Mouse (Mus musculus) lung, postnatal 10 days (tissue): ENCODE measurements around the gene Dab1.

Experiments
- DNase-seq: peaks from one replicate; pipeline ENCODE4 v3.0.0; 2021

The Dab1 gene

DNA sequence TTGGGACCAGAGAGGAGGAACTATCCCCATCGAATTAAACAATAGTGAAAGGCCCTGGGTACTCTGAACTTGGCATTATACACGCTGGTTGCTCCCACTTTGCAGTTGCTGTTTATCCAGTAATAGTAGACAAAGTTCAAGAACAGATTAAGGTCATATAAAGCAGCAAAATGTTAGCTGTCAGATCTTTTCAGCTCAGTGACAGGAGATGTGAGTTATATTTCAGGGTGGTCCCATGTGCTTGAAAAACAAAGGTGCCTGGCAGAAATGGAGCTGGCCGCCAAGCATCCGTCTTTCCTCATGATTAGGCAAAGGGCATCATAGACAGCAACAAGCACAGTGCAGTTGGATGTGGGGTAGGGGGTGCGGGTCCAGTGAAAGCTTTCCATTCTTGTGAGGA lies 927.9 kb downstream of the Dab1 start:
- no peak for DNase-seq

DNA sequence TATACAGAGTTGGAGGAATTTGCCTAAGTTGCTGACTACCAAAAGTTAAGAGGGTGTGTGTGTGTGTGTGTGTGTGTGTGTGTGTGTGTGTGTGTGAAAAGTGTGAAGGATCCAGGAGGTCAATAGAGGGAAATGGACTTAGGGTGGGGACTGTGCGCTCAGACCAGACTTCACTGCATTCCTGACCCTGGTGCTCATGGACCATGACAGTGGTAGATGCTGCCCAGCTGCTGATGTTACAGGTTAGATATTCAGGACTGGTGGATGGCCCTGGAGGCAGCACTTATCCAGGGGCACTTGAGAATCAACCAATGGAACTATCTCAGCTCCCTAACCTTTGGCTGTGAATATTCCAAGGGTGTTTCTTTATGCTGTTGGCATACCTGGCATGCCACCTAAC lies 929.1 kb downstream of the Dab1 start:
- no peak for DNase-seq

DNA sequence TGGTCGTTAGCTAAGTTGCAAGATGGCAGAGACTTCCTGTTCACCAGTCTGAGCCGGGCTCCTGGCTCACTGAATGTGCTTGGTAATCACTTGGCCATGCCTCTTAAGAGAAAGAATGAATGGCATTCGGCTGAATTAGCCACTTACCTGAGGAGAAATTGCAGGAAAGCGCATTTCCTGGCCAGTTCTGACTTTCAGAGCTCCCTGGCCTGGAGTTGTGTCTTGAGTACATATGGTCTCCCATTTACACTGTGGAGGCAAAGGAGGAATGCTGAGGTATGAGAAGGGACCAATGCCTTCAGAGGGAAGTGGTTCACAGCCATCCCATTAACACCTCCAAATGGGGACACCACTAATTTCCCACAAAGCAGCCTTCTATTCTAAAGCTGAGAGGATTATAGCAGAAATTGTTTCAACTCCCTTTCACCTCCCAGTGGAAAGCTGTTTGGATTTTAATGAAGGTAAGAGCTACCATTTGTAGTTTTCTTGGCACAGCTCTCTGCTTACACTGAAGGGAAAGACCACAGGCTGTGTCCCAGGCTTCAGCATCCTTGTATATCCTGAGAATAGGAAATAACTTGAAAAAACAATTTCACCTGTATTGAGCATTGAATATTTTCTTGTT lies 931.5 kb downstream of the Dab1 start:
- peak; percentile 13 for DNase-seq

DNA sequence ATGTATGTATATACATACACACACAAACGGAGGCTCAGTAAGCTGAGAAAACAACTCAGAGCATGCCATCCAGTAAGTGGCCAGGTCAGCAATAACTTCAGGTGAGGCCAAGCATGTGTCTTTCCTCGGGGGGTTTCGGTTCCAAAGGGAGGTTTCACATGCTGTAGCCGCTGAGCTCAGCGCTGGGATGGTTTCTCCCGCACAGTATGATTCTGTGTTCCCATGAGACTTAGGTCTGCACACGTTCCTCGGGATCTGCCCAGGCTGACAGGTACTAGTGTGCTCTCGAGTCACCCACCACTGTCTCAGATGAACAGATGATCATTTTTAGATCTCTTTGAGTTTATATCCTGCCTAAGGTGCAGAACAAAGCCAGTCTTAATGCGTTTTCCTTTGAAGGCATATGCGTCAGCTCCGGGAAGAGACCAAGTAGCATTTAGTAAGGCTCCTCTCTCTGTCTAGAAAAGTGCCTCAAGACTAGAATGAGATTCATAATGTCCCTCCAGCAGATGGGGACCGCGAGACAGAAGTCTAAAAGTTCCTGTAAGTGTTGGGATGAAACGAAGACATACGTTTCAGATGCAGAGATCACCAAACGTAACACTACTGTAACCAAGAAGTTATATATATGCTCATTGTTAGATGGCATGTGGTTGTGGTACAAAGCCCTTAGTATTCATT lies 932.4 kb downstream of the Dab1 start:
- no peak for DNase-seq

DNA sequence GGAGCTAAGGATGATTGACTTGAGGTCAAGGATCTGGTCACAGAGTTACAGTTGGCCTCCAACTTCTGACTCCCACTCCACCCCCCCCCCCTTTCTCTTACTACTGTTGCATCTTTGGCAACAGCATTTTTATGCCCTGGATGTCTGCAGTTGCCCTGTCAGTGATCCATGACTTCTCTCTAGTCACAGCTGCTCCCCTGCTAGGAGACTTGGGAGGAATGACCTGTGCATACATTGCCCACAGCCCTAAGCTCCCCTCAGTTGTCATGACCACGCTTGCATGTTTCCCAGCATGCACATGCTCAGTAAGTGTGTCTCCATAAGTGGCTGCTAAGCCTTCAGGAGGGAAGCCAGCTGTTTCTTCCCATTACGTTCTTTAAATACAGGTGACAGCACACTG lies 936.2 kb downstream of the Dab1 start:
- no peak for DNase-seq

DNA sequence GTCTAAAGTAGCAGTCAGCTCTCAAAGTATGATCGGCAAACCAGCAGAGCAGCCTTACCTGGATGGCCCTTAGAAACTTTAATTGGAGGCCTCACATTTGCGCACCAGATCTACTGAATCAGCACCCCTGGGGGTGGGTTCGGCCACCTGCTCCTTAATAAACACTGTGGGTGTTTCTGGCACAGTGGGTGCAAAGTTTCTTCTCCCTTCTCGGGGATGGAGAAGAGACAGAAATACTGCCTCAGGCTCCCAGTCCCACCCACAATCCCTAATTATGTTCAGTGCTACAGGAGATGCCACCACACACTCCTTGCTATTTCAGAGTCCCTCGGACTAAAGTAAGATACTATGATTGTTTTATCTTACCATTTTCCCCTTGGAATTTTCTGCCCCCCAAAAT lies 944.4 kb downstream of the Dab1 start:
- no peak for DNase-seq

DNA sequence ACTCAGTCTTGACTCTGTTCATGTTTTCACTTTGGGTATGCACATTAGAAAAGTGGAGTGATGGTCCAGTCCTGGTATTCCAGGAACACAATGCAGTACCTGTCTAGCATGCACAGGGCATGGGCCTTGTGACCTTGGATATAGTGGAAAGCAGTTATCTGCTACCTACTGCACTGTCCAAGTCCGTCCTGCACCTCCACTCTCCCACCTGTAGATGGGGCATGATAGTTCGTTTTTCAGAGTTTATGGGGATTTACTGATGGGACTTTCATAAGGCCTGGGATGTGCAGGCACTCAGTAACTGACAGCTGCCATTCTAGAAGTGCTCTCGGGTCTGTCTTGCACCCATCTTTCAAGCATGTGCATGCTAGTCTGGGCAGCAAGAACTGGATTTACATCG lies 951.4 kb downstream of the Dab1 start:
- DNase-seq: no peak

DNA sequence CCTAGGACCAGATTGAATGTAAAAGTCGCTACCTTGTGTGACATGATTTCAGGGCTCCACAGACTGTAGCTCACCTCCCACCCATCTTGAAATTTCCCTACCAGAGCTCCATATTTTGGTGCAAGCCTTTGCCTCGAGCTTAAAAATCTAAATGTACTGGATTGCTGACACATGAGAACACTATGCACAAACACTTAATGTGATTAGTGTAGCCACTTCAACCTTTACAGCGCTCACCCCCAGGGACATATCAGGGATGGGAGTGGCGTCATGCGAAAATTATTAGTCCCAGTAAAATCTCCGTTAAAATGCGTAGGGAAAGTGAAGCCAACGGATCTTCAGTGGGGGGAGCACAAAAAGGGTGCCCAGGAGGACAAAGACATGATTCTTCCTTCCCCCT lies 953.3 kb downstream of the Dab1 start:
- no peak for DNase-seq

DNA sequence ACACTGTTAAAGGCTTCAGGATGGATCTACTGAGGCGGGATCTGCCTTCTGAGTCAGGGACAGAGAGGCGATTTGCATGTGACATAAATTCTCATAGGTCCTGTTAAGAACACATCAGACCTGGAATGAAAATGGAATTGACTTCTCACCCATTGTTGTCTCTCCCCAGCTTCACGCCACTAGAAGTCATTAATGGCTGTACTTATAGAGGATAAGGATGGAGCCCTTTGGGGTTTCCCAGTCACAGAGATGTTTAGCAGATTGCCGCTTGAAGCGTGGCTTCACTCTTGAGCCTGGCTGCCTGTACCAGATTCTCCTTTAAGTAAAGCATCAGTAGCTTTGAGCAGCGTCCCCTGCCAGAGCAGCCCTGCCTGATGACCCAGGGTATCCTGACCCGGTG lies 954.3 kb downstream of the Dab1 start:
- no peak for DNase-seq

DNA sequence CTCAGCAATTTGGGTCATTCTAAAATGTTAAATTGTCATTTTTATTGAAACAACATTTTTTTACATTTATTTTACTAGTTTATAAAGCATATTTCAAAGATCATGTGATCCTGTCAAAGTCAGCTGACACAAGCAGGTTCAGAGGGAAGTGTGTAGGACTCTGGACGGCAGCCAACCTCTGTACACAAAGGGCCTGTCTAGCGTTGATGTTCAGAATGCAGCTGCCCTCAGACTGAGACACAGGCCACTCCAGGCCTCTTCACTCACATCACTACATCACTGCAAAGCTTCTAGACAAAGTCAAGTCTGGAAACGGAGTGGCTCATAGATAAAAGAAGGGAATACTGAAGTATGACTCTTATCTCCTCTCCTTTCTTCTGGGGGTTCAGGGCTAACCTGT lies 959.2 kb downstream of the Dab1 start:
- peak; percentile 29 for DNase-seq

DNA sequence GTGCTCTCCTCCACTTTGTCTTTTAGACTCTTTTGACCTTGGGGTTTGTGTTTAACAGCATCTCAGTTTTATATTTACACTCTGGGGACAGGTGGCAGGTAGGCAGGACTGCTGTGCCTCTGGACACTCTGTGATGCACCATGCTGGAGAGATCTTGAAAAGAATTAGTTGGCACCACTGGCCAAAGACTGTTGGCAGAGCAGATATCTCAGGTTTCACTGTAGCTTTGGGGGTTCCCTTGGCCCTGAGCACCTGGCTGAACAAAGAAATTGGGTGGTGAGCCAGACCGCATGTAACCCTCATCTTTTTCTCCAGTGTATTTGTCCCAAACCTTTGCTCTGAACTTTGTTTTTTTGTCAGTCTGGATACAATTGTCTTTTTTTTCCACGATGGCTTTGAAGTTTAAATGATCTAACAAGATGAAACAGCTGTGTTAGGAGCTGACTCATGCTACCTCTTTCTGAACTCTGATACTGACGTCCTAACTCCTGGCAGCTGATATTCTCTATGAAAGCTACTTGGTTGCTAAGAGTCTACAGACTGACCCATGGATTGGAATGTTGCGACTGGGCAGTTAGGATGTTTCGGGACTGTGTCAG lies 960.9 kb downstream of the Dab1 start:
- DNase-seq: no peak

DNA sequence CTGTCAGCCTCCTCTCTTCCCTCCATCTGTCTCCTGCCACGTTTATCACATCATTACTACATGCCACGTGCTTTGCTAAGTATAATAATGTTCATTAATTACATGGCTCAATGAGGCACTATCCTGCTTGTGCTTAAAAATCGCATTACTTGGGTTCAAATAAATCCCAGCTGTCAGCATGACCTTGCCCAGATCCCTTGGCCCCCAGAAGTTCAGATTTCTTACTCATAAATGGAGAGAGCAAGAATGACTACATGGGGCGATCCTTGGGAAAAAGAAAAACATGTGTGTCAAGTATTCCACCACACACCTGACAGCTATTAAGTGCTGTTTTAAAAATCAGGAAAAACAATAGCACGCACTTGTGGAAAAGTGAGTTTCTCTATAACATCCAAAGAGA lies 963.6 kb downstream of the Dab1 start:
- no peak for DNase-seq

DNA sequence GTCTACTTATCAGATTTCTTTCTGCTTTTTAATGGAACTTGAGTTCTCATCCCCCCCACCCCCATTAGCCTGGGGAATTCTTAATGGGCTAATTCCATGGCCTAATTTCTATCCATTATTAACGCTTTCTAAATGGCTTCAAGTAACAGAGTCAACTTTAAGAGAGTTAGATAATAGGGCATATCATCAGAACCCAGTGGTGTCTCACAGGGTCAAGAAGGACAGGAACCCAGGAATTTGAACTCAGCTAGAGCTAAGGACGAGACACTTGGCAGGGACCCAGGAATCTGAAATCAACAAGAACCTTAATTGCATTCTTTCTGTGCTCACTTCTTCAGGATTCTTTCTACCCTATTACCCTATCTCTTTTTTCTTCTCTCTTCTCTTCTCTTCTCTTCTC lies 968.7 kb downstream of the Dab1 start:
- no peak for DNase-seq

DNA sequence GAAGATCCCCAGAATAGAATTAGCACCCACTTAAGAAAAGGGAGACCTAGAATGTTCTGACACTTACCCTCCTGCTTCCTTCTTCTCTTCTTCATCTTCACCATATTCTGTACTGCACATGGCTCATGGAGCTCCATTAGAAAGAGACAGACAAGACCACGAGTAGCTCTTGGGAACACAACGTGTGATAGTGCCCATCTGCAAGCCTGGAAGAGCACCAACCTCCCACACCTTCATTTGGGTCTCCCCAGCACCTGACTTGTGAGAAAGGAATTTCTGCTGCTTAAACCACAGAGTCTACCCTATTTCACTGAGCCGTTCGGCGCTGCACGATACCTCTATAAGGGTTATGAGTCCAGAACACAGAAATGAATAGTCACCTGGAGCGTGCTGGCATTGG lies 977.8 kb downstream of the Dab1 start:
- no peak for DNase-seq

DNA sequence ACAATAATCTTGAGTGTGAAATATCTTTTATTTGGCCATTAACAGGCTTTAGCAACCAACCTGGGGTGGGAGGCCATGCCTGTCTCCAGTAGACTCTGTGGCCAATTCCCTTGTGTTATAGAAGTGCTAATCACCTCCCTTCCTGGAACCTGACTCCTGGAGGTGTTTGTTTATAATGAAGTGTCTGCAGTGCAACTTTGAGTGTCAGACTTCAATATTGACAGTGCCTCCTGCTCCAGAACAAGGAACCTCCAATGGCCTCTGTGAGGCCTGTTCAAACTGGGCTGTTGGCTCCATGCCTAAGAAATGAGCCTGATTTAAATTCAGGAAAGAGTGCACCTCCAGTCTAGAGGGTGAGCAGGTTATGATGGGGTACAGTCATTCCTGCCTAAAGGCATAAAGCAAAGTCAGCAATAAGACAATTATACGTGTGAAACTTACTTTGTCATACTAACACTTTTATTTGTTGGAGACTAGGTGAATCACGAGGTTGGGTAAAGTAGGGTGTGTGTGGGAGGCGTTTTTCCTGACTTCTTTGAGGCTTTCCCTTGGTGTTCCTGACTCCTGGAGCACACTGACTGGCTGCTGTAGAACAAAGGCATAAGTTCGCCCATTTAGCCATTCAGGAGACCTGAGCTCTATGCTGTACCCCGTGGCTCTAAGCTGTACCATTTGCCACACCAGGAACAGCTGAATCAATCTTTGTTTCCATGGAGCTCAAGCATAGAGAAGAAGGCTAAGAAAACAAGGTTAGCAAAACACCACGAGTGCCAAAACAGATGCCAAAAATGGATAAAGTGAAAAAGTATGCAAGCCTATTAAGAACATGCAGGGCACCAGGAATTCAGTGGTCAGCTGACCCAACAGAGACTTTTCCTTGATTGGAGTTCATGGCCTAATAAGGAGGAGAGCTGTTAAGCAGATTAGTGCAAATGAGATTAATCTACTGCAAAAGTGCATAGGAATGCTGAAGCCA lies 978.6 kb downstream of the Dab1 start:
- peak; percentile 21 for DNase-seq

DNA sequence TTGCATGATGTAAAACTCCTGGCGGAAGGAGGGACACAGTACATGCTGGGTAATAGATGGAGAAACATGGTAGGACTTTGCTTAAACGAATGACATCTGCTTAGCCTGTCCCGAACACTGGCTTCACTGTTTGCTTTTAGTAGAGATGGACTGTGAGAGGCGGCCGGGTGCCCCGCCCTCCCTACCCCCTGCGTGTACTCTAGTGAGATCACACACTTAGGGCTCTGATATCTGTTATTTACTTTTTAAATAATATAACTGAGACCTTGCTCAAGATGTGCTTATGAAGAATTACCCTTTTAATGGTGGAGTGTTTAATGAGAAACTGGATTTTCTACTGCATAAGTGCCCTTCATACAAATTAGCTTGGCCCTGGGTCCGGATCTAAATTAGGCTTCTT lies 983.6 kb downstream of the Dab1 start:
- no peak for DNase-seq

DNA sequence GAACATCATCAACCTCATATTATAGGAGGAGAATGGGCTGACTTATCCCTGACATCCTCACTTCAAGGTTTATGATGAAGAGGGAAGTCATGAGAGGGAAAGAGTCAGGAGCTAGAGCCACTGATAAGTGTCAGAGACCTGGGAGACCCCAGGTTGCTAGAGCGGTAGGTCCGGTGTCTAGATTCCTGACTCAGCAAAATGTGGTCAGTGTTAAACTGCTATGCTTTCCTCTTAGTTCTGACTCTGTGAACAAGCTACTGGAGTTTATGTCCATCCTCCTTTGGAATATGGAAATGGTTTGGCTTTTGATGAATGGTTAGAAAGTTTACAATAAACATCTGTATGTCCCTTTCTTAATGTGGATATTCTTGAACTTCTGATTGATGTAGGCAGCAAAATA lies 985.1 kb downstream of the Dab1 start:
- DNase-seq: no peak

DNA sequence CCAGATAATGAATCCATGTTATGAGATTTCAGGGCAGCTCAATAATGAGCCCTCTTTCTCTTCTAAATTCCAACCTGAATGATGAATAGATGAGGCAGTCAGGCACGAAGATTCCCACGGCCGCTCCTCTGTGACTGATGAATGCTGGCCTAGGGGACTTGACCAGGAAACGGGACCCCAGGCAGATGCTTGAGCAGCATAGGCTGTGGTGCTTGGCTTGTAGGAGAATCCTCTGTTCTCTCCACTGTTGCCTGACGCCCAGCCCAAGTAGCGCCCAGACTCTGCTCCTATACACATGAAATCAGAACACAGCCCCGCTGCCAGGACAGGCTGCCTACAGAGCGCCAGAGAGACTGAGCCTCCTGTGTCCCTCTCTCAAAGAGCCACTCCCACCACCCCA lies 987.7 kb downstream of the Dab1 start:
- DNase-seq: no peak

DNA sequence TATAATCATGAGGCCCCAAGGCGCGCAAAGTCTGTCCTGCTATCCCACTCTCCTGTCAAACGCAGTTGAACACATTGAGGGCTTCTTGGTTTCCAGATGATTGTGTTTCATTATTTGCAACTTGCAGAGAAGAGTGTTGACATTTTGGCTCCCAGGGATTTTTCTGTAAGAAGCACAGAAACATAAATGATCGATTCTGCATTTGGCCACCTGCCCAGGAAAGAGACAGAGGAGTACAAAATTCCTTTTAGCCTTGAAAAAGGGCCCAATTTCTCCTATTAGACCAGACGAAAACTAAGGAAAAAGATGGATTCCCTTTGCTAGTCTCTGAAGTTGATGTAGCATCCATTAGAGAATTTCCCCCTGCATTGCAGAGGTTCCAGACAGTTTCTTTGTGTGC lies 988.5 kb downstream of the Dab1 start:
- DNase-seq: no peak

DNA sequence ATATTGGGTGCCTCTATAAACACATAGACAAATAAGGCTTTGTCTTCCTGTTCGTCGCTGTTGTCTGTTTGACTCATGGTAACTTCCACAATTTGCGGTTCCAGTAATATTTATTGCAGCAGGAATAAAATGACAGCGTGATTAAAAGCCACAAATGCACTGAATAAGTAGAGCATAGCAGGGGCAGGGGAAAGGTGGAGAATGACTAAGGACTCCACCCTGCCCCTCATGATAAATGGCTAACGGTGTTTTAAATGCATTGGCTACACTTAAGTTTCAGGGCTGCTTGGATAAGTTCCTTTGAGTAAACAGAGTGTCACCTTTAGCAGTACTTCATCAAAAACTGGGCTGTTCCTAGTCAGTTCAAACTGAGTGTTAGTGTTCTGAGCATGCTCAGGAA lies 1000.3 kb downstream of the Dab1 start:
- DNase-seq: no peak

DNA sequence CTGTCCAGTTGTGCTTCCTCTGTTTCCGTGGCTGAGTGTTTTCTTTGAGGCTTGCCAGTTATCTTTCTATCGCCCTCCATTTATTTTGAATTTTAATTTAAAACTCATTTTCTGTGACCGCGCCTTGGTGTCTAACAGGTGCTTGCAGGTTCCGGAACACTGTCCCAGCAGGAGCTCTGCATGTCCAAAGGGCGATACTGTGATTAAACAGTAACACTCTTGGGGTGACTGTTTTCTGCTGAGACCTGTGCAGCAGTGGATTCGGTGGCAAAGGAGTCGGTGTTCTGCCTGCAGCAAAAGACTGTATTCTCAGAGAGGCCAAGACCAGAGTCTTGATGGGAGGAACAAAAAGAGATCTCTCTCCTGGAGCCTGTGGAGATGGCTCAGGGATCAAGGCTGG lies 1006.2 kb downstream of the Dab1 start:
- no peak for DNase-seq

DNA sequence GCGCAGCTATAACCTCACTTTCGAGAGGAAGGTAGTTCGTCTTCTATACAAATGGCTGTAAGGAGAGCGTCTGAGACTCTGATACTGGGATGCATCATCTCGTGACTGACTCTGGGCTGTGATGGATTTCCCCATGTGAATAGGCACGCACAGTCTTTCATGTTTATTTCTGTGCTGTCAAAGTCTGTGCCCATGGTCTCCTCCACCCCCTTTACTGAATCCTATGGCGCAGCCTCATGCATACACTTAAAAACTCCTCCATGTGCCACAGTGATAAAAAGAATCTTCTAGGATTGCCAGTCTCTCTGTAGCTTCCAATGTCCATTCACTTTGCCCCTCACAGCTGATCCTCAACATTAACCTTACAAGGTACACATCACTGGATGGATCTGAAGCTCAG lies 1009.5 kb downstream of the Dab1 start:
- no peak for DNase-seq

DNA sequence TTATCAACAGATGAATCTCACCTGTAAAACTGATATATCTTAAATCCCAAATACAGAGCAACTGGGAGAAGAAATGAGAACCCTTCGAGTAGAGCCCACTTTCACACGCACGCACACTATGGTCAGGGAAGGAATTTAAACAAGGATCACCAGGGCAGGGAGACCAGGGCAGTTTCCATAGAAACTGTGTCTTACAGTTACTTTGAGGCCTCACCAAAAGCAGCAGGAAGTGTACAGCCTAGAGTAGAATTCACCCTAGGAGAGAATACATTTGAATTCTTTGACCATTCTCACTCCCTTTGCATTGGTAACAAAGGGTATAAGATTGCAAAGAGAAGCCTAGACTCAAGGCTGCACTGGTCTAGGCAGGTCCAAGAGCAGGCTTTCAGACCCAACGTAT lies 1017.9 kb downstream of the Dab1 start:
- DNase-seq: no peak

DNA sequence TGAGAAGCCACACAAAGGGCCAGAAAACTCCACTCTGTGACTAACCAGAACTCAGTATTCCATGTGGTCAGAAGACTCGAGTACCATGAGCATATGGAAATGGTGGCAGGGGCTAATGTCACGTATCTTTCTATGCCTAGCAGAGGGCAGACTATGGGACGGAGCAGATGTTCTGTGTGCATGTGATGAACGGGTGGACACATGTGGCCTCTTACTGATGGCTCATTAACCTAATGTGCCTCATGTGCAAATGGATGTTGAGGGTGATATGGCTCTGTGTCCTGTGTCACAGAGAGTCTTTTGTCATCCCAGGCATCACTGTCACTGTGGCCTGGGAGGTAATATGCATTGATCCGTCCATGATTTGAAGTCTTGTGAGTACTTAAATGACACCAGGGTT lies 1021.5 kb downstream of the Dab1 start:
- DNase-seq: no peak
